Mouse (Mus musculus) ovary, adult 18-20 months (tissue): ENCODE measurements around the gene Rbfox1.

ENCODE experiments used
- DNase-seq: peaks from one replicate; pipeline ENCODE4 v3.0.0; 2022; ENCODE audit warnings: low spot score, mixed read lengths

Rbfox1 gene

GRCm38 (mm10) chr16:7374674-7375073 is 1489.5 kb downstream of the Rbfox1 start:
- DNase-seq, result no peak

GRCm38 (mm10) chr16:7396101-7396500 is 1510.9 kb downstream of the Rbfox1 start:
- DNase-seq, result no peak

- no peak for DNase-seq
Observed at GRCm38 (mm10) chr16:7404766-7405492, 1519.8 kb downstream of the Rbfox1 start.

GRCm38 (mm10) chr16:7407862-7408640 is 1522.9 kb downstream of the Rbfox1 start:
- DNase-seq, result no peak

- DNase-seq, result no peak
Observed at GRCm38 (mm10) chr16:7419655-7420281, 1534.6 kb downstream of the Rbfox1 start.

- no peak for DNase-seq
Observed at GRCm38 (mm10) chr16:7425386-7426089, 1540.4 kb downstream of the Rbfox1 start.

GRCm38 (mm10) chr16:7433296-7433695 is 1548.1 kb downstream of the Rbfox1 start:
- DNase-seq, result no peak

- DNase-seq, result no peak
Observed at GRCm38 (mm10) chr16:7446791-7447290, 1561.7 kb downstream of the Rbfox1 start.

GRCm38 (mm10) chr16:7447718-7448649 is 1562.8 kb downstream of the Rbfox1 start:
- no peak for DNase-seq

- DNase-seq, result no peak
Observed at GRCm38 (mm10) chr16:7451193-7451592, 1566.0 kb downstream of the Rbfox1 start.

- no peak for DNase-seq
Observed at GRCm38 (mm10) chr16:7457571-7457970, 1572.4 kb downstream of the Rbfox1 start.
